Mouse (Mus musculus): ENCODE measurements at regions not wholly inside any gene's neighbourhood (a gene's known extent, or its start where the extent isn't known, plus 50 kb on each side); places are given as distances from the start of the nearest gene placed in this dataset.
A peak's percentile ranks its signal among the peaks of the same experiment; 100 is the strongest.
"Not testable (repeated sequence)": the region's sequence is repeated elsewhere in the genome, so short reads cannot be mapped to it uniquely, and the experiment has no call there.

- H3K27me3 ChIP-seq (ENCODE audit: insufficient read depth, low read length); ATAC-seq (ENCODE audit: low FRiP score, low TSS enrichment); H3K36me3 ChIP-seq (ENCODE audit: insufficient read depth, low read length); H3K4me2 ChIP-seq (replicated peaks; ENCODE audit: low read depth, low read length); H3K4me1 ChIP-seq (ENCODE audit: insufficient read depth, low read length); H3K9ac ChIP-seq (replicated peaks; ENCODE audit: low read length); H3K27ac ChIP-seq (ENCODE audit: low read length); H3K9me3 ChIP-seq (ENCODE audit: low read length); H3K4me3 ChIP-seq (ENCODE audit: low read length): not testable (repeated sequence)
- WGBS = 94% methylated on average over 19 of the region's 19 CpGs
Observed at GRCm38 (mm10) chr15:90882349-90882748, 167.4 kb downstream of the Kif21a start.

- Histone ChIP-seq H3K4me1 (ENCODE audit: insufficient read depth, low read length) (no peaks in the 10 kb centered on the region), H3K4me3 (ENCODE audit: low read length) (no peak overlapping the region), H3K36me3 (ENCODE audit: insufficient read depth, low read length) (no peaks in the 10 kb centered on the region), H3K27me3 (ENCODE audit: insufficient read depth, low read length) (no peaks in the 10 kb centered on the region), H3K27ac (ENCODE audit: low read length) (no peak overlapping the region), H3K9me3 (ENCODE audit: low read length) (peaks cover 2% of the 10 kb centered on the region; the same call in 1 of the 2 replicates), H3K4me2 (replicated peaks; ENCODE audit: low read depth, low read length) (no peak overlapping the region), H3K9ac (replicated peaks; ENCODE audit: low read length) (no peak overlapping the region)
- 82% methylated on average over 2 of the region's 2 CpGs for WGBS
- ATAC-seq (ENCODE audit: low FRiP score, low TSS enrichment) = no peak
Observed at GRCm38 (mm10) chr15:90869452-90869851, 180.3 kb downstream of the Kif21a start.

GRCm38 (mm10) chr15:90853763-90854162 lies 174.5 kb upstream of the Cpne8 start:
- H3K9me3 ChIP-seq (ENCODE audit: low read length); H3K4me3 ChIP-seq (ENCODE audit: low read length); H3K27ac ChIP-seq (ENCODE audit: low read length); ATAC-seq (ENCODE audit: low FRiP score, low TSS enrichment); H3K36me3 ChIP-seq (ENCODE audit: insufficient read depth, low read length); H3K4me2 ChIP-seq (replicated peaks; ENCODE audit: low read depth, low read length); H3K27me3 ChIP-seq (ENCODE audit: insufficient read depth, low read length); H3K9ac ChIP-seq (replicated peaks; ENCODE audit: low read length); H3K4me1 ChIP-seq (ENCODE audit: insufficient read depth, low read length): not testable (repeated sequence)
- WGBS = 91% methylated on average over 1 of the region's 4 CpGs

- no peaks in the 10 kb centered on the region for H3K36me3 ChIP-seq (ENCODE audit: insufficient read depth, low read length)
- H3K4me1 ChIP-seq (ENCODE audit: insufficient read depth, low read length) = no peaks in the 10 kb centered on the region
- no peak overlapping the region for H3K4me3 ChIP-seq (ENCODE audit: low read length)
- H3K27me3 ChIP-seq (ENCODE audit: insufficient read depth, low read length) = no peaks in the 10 kb centered on the region
- H3K27ac ChIP-seq (ENCODE audit: low read length) = no peak overlapping the region
- 88% methylated on average over 2 of the region's 2 CpGs for WGBS
- no peak overlapping the region for H3K9ac ChIP-seq (replicated peaks; ENCODE audit: low read length)
- ATAC-seq (ENCODE audit: low FRiP score, low TSS enrichment) = no peak
- H3K9me3 ChIP-seq (ENCODE audit: low read length) = no peaks in the 10 kb centered on the region
- H3K4me2 ChIP-seq (replicated peaks; ENCODE audit: low read depth, low read length) = no peak overlapping the region
Observed at GRCm38 (mm10) chr15:90851991-90852390, 172.8 kb upstream of the Cpne8 start.

GRCm38 (mm10) chr15:90841471-90841870 lies 162.2 kb upstream of the Cpne8 start:
- no peaks in the 10 kb centered on the region for H3K27me3 ChIP-seq (ENCODE audit: insufficient read depth, low read length)
- H3K27ac ChIP-seq (ENCODE audit: low read length) = no peak overlapping the region
- H3K36me3 ChIP-seq (ENCODE audit: insufficient read depth, low read length) = no peaks in the 10 kb centered on the region
- ATAC-seq (ENCODE audit: low FRiP score, low TSS enrichment) = no peak
- H3K4me3 ChIP-seq (ENCODE audit: low read length) = no peak overlapping the region
- H3K9ac ChIP-seq (replicated peaks; ENCODE audit: low read length) = no peak overlapping the region
- no peaks in the 10 kb centered on the region for H3K4me1 ChIP-seq (ENCODE audit: insufficient read depth, low read length)
- H3K9me3 ChIP-seq (ENCODE audit: low read length) = no peaks in the 10 kb centered on the region
- no peak overlapping the region for H3K4me2 ChIP-seq (replicated peaks; ENCODE audit: low read depth, low read length)
- WGBS = 21% methylated on average over 5 of the region's 5 CpGs

- no peak for ATAC-seq (ENCODE audit: low FRiP score, low TSS enrichment)
- no peak overlapping the region for H3K4me2 ChIP-seq (replicated peaks; ENCODE audit: low read depth, low read length)
- H3K9ac ChIP-seq (replicated peaks; ENCODE audit: low read length) = no peak overlapping the region
- H3K9me3 ChIP-seq (ENCODE audit: low read length) = peaks cover 9% of the 10 kb centered on the region
- no peak overlapping the region for H3K4me3 ChIP-seq (ENCODE audit: low read length)
- H3K27me3 ChIP-seq (ENCODE audit: insufficient read depth, low read length) = no peaks in the 10 kb centered on the region; the same call in 1 of the 2 replicates
- 74% methylated on average over 7 of the region's 7 CpGs for WGBS
- no peak overlapping the region for H3K27ac ChIP-seq (ENCODE audit: low read length)
- H3K4me1 ChIP-seq (ENCODE audit: insufficient read depth, low read length) = no peaks in the 10 kb centered on the region
- H3K36me3 ChIP-seq (ENCODE audit: insufficient read depth, low read length) = no peaks in the 10 kb centered on the region
Observed at GRCm38 (mm10) chr15:90835586-90835985, 156.4 kb upstream of the Cpne8 start.

GRCm38 (mm10) chr15:90827816-90828215 lies 148.6 kb upstream of the Cpne8 start:
- ATAC-seq (ENCODE audit: low FRiP score, low TSS enrichment) = peak; percentile 92
- peaks cover 3% of the 10 kb centered on the region; the same call in 1 of the 2 replicates for H3K27me3 ChIP-seq (ENCODE audit: insufficient read depth, low read length)
- H3K9me3 ChIP-seq (ENCODE audit: low read length) = peaks cover 9% of the 10 kb centered on the region
- no peak overlapping the region for H3K4me2 ChIP-seq (replicated peaks; ENCODE audit: low read depth, low read length)
- H3K27ac ChIP-seq (ENCODE audit: low read length) = no peak overlapping the region
- H3K36me3 ChIP-seq (ENCODE audit: insufficient read depth, low read length) = no peaks in the 10 kb centered on the region
- 8% methylated on average over 4 of the region's 4 CpGs for WGBS
- no peak overlapping the region for H3K4me3 ChIP-seq (ENCODE audit: low read length)
- H3K4me1 ChIP-seq (ENCODE audit: insufficient read depth, low read length) = peaks cover 9% of the 10 kb centered on the region; the same call in 1 of the 2 replicates
- no peak overlapping the region for H3K9ac ChIP-seq (replicated peaks; ENCODE audit: low read length)

GRCm38 (mm10) chr15:90822306-90822705 lies 143.1 kb upstream of the Cpne8 start:
- WGBS = 87% methylated on average over 6 of the region's 6 CpGs
- peaks cover 3% of the 10 kb centered on the region; the same call in 1 of the 2 replicates for H3K4me1 ChIP-seq (ENCODE audit: insufficient read depth, low read length)
- ATAC-seq (ENCODE audit: low FRiP score, low TSS enrichment) = no peak
- no peak overlapping the region for H3K9ac ChIP-seq (replicated peaks; ENCODE audit: low read length)
- peaks cover 3% of the 10 kb centered on the region; the same call in 1 of the 2 replicates for H3K27me3 ChIP-seq (ENCODE audit: insufficient read depth, low read length)
- H3K36me3 ChIP-seq (ENCODE audit: insufficient read depth, low read length) = no peaks in the 10 kb centered on the region
- H3K4me3 ChIP-seq (ENCODE audit: low read length) = no peak overlapping the region
- H3K9me3 ChIP-seq (ENCODE audit: low read length) = no peaks in the 10 kb centered on the region
- no peak overlapping the region for H3K27ac ChIP-seq (ENCODE audit: low read length)
- no peak overlapping the region for H3K4me2 ChIP-seq (replicated peaks; ENCODE audit: low read depth, low read length)

- 71% methylated on average over 14 of the region's 14 CpGs for WGBS
- Histone ChIP-seq H3K27me3 (ENCODE audit: insufficient read depth, low read length) (no peaks in the 10 kb centered on the region), H3K27ac (ENCODE audit: low read length) (no peak overlapping the region), H3K9me3 (ENCODE audit: low read length) (no peaks in the 10 kb centered on the region), H3K4me3 (ENCODE audit: low read length) (no peak overlapping the region), H3K9ac (replicated peaks; ENCODE audit: low read length) (no peak overlapping the region), H3K4me2 (replicated peaks; ENCODE audit: low read depth, low read length) (no peak overlapping the region), H3K36me3 (ENCODE audit: insufficient read depth, low read length) (no peaks in the 10 kb centered on the region), H3K4me1 (ENCODE audit: insufficient read depth, low read length) (no peaks in the 10 kb centered on the region)
- no peak for ATAC-seq (ENCODE audit: low FRiP score, low TSS enrichment)
Observed at GRCm38 (mm10) chr15:90819949-90820655, 140.9 kb upstream of the Cpne8 start.

GRCm38 (mm10) chr15:90818161-90818560 lies 138.9 kb upstream of the Cpne8 start:
- H3K9ac ChIP-seq (replicated peaks; ENCODE audit: low read length) = no peak overlapping the region
- no peak for ATAC-seq (ENCODE audit: low FRiP score, low TSS enrichment)
- H3K4me2 ChIP-seq (replicated peaks; ENCODE audit: low read depth, low read length) = no peak overlapping the region
- H3K4me3 ChIP-seq (ENCODE audit: low read length) = no peak overlapping the region
- no peak overlapping the region for H3K27ac ChIP-seq (ENCODE audit: low read length)
- no peaks in the 10 kb centered on the region for H3K4me1 ChIP-seq (ENCODE audit: insufficient read depth, low read length)
- H3K36me3 ChIP-seq (ENCODE audit: insufficient read depth, low read length) = no peaks in the 10 kb centered on the region
- no peaks in the 10 kb centered on the region for H3K9me3 ChIP-seq (ENCODE audit: low read length)
- no peaks in the 10 kb centered on the region for H3K27me3 ChIP-seq (ENCODE audit: insufficient read depth, low read length)
- WGBS = 87% methylated on average over 4 of the region's 4 CpGs
